Comparison of ENCODE assay signal across 24 mouse cellular contexts in genomic region chr11:114238801-114239200, GRCm38 (mm10).
DNase-seq lines count a peak whose midpoint lies in the region; ATAC-seq and TF ChIP-seq lines count a peak whose summit lies in the region.
"Had no signal": no experiment of that assay in that cellular context is flagged by ENCODE, and none has a peak within 500 bp of the region (broad histone marks: within the 10 kb centered on the region; RNA-seq: fewer than 3 reads in every experiment).

No protein-coding gene starts in this region.

- H3K4me1 ChIP-seq in hindbrain, embryonic 12.5 days = peaks cover 23% of the 10 kb centered on the region
- H3K4me1 ChIP-seq in hindbrain, embryonic 16.5 days (ENCODE audit: control insufficient read depth, insufficient read depth, low read depth, low read length) = peaks cover 12% of the 10 kb centered on the region
- H3K4me1 ChIP-seq in forebrain, embryonic 16.5 days (replicated peaks; ENCODE audit: control insufficient read depth, insufficient read depth, low read length) = peaks cover 23% of the 10 kb centered on the region
- H3K4me1 ChIP-seq in olfactory bulb, adult 2 months (ENCODE audit: control insufficient read depth, insufficient read depth, low read length) = peaks cover 22% of the 10 kb centered on the region
- H3K4me1 ChIP-seq: heart, embryonic 15.5 days had no signal

- H3K4me2 ChIP-seq in hindbrain, embryonic 12.5 days (replicated peaks) = no peak overlapping the region
- H3K4me2 ChIP-seq in hindbrain, embryonic 16.5 days (ENCODE audit: low read length) = no peak overlapping the region
- no peak overlapping the region for H3K4me2 ChIP-seq in forebrain, embryonic 16.5 days (ENCODE audit: low read length)
- H3K4me2 ChIP-seq: heart, embryonic 15.5 days; kidney, embryonic 15.5 days; liver, embryonic 11.5 days had no signal

- peak overlapping the region; percentile 62 for H3K27ac ChIP-seq in hindbrain, embryonic 12.5 days
- no peak overlapping the region for H3K27ac ChIP-seq in hindbrain, embryonic 16.5 days (ENCODE audit: low read depth, low read length)
- peak overlapping the region; percentile 59 for H3K27ac ChIP-seq in forebrain, embryonic 16.5 days (ENCODE audit: low read length)
- H3K27ac ChIP-seq in olfactory bulb, adult 2 months (ENCODE audit: insufficient read depth, low read depth, low read length) = peak overlapping the region; percentile 91
- H3K27ac ChIP-seq: heart, embryonic 15.5 days; kidney, embryonic 15.5 days; left cerebral cortex, adult 2 months had no signal

- no peaks in the 10 kb centered on the region for H3K36me3 ChIP-seq in hindbrain, embryonic 12.5 days
- no peaks in the 10 kb centered on the region for H3K36me3 ChIP-seq in hindbrain, embryonic 16.5 days (ENCODE audit: control insufficient read depth, insufficient read depth, low read length)
- H3K36me3 ChIP-seq in forebrain, embryonic 16.5 days (ENCODE audit: control insufficient read depth, insufficient read depth) = no peaks in the 10 kb centered on the region
- H3K36me3 ChIP-seq: G1E; heart, embryonic 15.5 days; kidney, embryonic 15.5 days had no signal

- H3K9ac ChIP-seq in hindbrain, embryonic 12.5 days = no peak overlapping the region
- no peak overlapping the region for H3K9ac ChIP-seq in hindbrain, embryonic 16.5 days (ENCODE audit: low read depth, low read length)
- H3K9ac ChIP-seq in forebrain, embryonic 16.5 days (replicated peaks; ENCODE audit: low read depth, low read length) = no peak overlapping the region
- H3K9ac ChIP-seq: heart, embryonic 15.5 days; kidney, embryonic 15.5 days had no signal

- intact Hi-C loops in gastrocnemius, postnatal 36 days (cut with DNase I) = no loop called here

- H3K4me3 ChIP-seq in hindbrain, embryonic 12.5 days = no peak overlapping the region
- H3K4me3 ChIP-seq in hindbrain, embryonic 16.5 days (ENCODE audit: low read length) = no peak overlapping the region
- no peak overlapping the region for H3K4me3 ChIP-seq in forebrain, embryonic 16.5 days (replicated peaks; ENCODE audit: low read length)
- no peak overlapping the region for H3K4me3 ChIP-seq in olfactory bulb, adult 2 months (ENCODE audit: insufficient read depth, low read depth, low read length)
- H3K4me3 ChIP-seq: heart, embryonic 15.5 days; kidney, embryonic 15.5 days; left cerebral cortex, adult 2 months had no signal

- no peak for TF ChIP-seq CTCF in olfactory bulb, adult 2 months (IDR thresholded peaks at IDR 0.05; ENCODE audit: insufficient read depth, low read depth, low read length)

- ATAC-seq in hindbrain, embryonic 12.5 days (ENCODE audit: low FRiP score) = peak; percentile 60
- no peak for ATAC-seq in hindbrain, embryonic 16.5 days
- peak; percentile 5; the same call in 1 of the 2 replicates for ATAC-seq in forebrain, embryonic 16.5 days
- ATAC-seq: intestine, postnatal 0 days had no signal

- H3K27me3 ChIP-seq in hindbrain, embryonic 12.5 days = 0 out of 2 replicates have a peak, but pooled peaks cover 5% of the 10 kb centered on the region
- no peaks in the 10 kb centered on the region for H3K27me3 ChIP-seq in hindbrain, embryonic 16.5 days (replicated peaks; ENCODE audit: control insufficient read depth, insufficient read depth, low read length)
- H3K27me3 ChIP-seq in forebrain, embryonic 16.5 days (replicated peaks; ENCODE audit: control insufficient read depth, insufficient read depth, low read length) = no peaks in the 10 kb centered on the region
- H3K27me3 ChIP-seq: heart, embryonic 15.5 days had no signal

- no peaks in the 10 kb centered on the region for H3K9me3 ChIP-seq in hindbrain, embryonic 12.5 days (replicated peaks)
- H3K9me3 ChIP-seq in hindbrain, embryonic 16.5 days (ENCODE audit: control insufficient read depth, low read length) = no peaks in the 10 kb centered on the region
- H3K9me3 ChIP-seq in forebrain, embryonic 16.5 days (ENCODE audit: control insufficient read depth, low read length) = no peaks in the 10 kb centered on the region
- H3K9me3 ChIP-seq: heart, embryonic 15.5 days; kidney, embryonic 15.5 days had no signal

- no peak for TF ChIP-seq POLR2A in olfactory bulb, adult 2 months (IDR thresholded peaks at IDR 0.05; ENCODE audit: insufficient read depth, low read depth, low read length)

- 64% methylated on average over 5 of the region's 5 CpGs for WGBS in hindbrain, embryonic 12.5 days
- 61% methylated on average over 5 of the region's 5 CpGs for whole genome bisulfite sequencing in hindbrain, embryonic 16.5 days
- WGBS in forebrain, embryonic 16.5 days = 49% methylated on average over 5 of the region's 5 CpGs
- 36% methylated on average over 5 of the region's 5 CpGs for WGBS in olfactory bulb, adult 2 months

- DNase-seq in thymus, postnatal 4 days = peak; percentile 11
- DNase-seq in thymus, postnatal 25 days = no peak
- DNase-seq in gastrocnemius, postnatal 36 days = no peak
- no peak for DNase-seq in urinary bladder, postnatal 10 days (ENCODE audit: low spot score)
- DNase-seq: adrenal gland, postnatal 36 days; cerebellum, adult 11-12 months; cerebellum, postnatal 25 days; gastrocnemius, postnatal 14 days; heart, postnatal 4 days; kidney, postnatal 4 days; layer of hippocampus, adult 9-11 months; left cerebral cortex, postnatal 4 days; lung, adult 2 months; spleen, adult 18-20 months had no signal
